Mouse (Mus musculus): Measurements from ENCODE around the gene Nedd1. TPM values are rescaled to one million over a fixed set of nuclear protein-coding genes. Genes with fewer than 3 reads are reported as not detected.

The Nedd1 gene
- 10 to 100 TPM; 12.9 to 13.5 TPM for total RNA-seq (2021)
- long read RNA-seq, experiment 1, transcript Nedd1-201 (15 exons, 3,534 nt), result major isoform, 25 of 34 reads
- long read RNA-seq, experiment 1, partial matches to known transcripts, result 2 of 34 reads
- long read RNA-seq, experiment 1, other reads (novel, unspliced or antisense), result 7 of 34 reads
- long read RNA-seq, experiment 2, transcript Nedd1-201 (15 exons, 3,534 nt), result major isoform, 35 of 45 reads
- long read RNA-seq, experiment 2, partial matches to known transcripts, result 2 of 45 reads
- long read RNA-seq, experiment 2, other reads (novel, unspliced or antisense), result 8 of 45 reads

DNA sequence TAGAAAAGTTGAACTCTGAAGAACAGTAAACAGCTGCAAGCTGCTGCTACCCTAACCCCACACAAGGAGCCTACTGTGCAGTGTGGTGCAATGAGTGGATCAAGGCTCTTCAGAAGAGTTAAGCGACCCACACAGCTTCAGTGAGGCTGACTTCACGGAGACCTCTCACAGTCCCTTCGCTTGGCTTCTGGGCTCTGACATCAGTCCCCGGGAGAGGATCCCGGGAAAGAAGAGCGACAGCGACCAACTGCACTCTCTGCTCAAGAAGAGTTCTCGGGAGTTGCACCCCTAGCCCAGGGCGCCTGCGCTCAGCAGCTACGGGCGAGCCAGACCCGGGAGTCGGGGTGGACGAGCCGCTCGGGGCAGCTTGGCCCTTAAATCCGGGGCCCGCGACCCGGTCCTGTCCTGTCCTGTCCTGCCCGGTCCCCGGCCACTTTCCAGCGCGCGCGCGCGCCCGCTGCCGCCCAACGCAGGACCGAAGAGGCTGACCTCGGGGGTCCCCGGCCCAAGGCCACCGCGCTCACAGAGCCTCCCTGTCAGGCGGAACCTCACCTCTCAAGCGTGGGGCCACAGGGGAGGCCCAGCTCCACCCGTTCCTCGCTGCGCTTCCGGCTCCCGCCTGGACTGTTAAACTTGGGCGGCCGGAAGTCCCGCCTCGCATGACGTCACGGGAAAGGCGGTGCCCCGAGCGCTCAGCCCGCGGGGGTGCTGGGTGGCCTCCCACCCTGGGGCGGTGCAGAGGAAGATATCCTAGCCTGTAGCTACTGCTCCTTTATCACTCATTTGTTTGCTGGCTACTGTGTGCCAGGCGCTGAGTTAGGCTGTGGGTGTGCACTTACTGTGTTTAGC is at the start of gene Nedd1:
Gene Nedd1, minus strand, starts transcription at position 650 of the 849 bp plus-strand sequence.
- DNase-seq, result peak; percentile 95

DNA sequence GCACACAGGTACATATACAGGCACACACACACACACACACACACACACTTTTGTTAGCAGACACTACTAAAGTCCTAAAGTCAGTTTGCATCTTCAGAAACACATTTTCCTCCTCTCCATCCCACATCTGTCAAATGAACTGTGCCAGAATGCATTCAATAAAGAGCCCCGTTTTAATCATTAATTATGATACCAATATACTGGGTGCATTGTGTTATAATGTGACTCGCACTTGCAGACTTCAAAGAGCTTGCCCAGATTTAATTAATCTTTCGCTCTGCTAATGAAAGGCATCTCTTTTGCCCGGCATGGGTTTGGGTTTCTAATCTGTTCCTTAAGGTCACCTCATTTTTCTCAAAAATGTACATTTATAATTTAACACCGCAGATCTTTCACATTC is 32.1 kb upstream of the Nedd1 start:
- DNase-seq, result no peak

DNA sequence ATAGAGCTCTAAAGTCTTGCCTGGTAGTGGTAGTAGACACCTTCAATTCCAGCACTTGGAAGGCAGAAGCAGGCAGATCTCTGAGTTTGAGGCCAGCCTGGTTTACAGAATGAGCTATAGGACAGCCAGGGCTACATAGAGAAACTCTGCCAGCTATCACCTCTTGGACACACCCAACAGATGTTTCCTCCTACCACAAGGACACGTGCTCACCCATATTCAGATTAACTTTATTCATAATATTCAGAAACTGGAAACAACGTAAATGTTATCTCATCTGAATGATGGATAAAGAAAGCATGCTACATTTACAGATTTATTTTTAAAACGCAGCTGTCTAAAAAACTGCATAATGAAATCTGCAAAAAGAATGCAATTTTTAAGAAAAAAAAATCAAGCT is 8.1 kb upstream of the Nedd1 start:
- no peak for DNase-seq

DNA sequence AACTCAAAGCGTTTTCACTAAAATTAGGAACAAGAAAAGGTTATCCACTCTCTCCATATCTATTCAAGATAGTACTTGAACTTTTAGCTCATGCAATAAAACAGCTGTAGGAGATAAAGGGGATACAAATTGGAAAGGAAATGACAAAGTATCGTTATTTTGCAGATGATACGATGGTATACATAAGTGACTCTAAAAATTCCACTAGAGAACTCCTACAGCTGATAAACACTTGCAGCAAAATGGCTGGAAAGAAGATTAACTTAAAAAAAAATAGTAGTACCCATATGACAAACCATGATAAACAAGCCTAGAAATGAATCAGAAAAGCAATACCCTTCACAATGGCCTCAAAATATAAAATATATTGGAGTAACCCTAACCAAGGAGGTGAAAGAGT is 6.5 kb upstream of the Nedd1 start:
- no peak for DNase-seq

DNA sequence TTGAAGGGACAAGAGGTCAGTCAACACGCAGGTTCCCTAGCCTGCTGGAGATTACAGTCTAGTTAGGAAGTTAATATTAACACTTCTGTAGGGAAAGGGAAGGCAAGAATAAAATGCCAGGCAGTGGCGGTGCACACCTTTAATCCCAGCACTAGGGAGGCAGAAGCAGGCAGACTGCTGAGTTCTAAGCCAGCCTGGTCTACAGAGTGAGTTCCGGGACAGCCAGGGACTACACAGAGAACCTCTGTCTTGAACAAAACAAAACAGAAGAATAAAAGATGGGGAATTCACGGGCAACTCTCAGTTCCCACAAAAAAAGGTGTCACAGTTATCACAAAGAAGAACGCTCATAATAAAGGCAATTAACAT is 384 bp upstream of the Nedd1 start:
- DNase-seq, result no peak

DNA sequence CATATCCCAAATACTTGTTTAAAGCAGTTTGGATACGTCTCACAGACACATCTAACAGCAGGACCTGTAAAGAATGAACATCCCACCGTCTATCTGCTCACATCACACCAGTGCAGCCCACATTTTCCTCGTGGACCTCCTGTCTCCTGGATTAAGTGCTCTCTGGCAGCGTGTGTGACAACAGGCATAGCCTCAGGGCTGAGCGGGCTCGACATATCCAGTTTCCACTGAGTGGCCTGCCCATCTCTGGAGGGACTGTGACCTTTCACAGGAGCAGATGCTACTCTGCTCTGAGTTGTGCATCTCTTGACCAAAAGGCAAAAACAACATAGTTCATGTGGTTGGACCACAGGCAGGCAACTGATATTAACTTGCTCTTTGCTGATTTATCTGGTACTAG is 23.2 kb downstream of the Nedd1 start:
- no peak for DNase-seq

DNA sequence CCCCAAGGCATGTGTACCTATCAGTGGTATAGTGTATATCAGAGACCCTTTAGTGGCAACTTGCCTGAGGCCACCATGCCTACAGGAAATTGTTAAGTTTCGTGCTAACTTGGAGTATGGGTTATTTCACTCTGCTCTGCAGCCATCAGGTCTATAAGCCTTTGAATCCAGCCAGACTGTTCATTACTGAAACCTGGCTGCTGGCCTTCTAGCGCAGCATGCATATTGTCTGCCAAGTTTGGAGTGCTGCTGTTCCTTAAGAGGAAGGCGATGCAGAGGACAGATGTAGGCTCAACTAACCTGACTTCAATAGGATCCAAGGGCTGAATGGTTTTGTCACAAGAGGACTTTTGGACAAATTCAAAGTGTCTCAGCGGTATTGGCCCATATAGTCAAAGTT is 47.2 kb downstream of the Nedd1 start:
- no peak for DNase-seq

DNA sequence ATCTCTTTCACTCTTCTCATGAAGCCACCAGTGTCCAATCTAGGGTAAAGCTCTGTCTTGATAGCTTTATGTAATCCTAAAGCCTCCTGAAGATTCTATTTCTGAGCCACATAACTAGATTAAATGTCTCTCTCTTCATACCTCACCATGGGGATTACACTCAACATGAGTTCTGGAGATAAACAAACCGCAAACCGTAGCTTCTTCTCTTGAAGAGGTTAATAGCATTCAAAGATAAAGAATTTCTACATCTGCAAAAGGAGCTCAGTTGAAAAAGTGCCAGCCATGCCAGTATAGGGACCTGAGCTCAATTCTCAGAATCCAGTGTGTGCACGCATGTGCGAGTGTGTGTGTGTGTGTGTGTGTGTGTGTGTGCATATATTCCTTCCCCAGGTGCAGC is 50.3 kb downstream of the Nedd1 start:
- no peak for DNase-seq

DNA sequence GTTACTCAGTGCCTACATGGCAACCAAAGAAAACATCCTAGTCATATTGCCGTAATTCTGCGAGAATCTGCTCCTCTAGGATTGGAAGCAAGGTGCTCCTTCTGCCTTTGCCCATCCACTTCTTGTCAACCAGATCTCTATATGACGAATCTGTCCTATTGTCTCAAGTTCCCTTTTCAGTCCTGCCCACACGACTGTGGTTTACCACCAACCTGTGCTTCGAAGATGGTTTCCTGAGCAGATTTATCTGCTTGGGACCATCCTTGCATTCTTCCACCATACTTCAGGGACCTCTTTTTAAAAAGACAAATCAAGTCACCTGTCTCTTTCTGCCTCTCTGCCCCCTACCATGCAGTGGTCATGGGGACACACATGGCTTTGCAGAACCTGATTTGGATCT is 56.9 kb downstream of the Nedd1 start:
- no peak for DNase-seq

DNA sequence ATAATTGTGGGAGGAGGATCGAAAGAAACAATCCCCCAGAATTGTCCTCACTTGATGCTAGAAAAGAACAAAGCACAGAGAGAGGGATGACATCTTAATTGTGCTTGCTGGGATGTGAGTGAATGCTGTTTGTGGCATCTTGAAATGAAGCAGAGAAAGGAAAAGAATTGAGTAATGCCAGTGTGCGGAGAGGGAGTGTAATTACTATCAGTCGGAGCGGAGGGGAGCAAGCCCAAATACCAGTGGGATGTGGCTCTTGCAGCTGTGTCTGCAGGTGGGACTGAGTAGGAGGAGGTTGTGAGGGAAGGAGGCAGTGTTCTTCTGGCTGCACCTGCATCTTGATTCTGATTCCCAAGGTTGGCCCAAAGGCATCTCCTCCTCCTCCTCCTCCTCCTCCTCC is 69.0 kb downstream of the Nedd1 start:
- DNase-seq, result no peak

DNA sequence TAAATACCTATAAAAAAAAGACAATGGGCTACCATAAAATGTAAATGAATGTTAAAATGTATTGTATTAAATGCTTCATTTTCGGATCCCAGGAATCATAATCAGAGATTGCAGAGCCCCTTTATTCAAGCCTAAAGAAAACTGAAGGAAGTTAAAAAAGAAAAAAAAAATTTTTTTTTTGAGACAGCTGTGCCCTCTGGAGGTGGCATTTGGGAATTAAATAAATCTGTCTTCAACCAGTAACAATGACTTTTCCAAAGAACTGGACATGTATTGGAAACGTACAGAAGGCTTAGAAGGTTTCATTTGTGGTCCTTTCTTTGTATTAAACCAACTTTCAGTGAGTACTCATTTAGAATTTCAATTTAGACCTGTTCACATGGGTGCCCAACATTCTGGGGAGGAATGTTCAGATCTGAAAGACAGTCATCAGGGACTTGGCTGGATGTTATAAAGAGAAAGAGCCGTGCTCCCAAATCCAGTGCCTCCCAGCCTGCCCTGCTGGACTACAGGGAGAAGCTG is 69.8 kb downstream of the Nedd1 start:
- DNase-seq, result no peak

DNA sequence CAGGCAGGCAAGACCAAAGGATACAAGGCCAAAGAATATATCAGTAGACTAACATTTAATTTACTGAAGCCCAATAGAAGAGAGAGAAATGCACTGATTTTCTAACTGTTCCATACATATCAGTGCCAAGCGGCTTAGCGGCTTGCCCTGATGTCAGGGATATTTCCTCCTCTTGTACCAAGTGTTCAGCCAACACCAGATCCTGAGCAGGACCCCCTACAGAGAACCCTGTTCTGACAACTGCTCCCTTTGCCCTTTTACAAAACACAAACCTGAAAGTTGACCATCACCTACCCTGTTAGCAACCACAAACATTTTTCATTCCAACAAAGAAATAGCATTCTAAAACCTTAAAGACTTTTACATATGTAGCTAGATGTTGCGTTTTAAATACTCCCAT is 71.0 kb downstream of the Nedd1 start:
- DNase-seq, result no peak

DNA sequence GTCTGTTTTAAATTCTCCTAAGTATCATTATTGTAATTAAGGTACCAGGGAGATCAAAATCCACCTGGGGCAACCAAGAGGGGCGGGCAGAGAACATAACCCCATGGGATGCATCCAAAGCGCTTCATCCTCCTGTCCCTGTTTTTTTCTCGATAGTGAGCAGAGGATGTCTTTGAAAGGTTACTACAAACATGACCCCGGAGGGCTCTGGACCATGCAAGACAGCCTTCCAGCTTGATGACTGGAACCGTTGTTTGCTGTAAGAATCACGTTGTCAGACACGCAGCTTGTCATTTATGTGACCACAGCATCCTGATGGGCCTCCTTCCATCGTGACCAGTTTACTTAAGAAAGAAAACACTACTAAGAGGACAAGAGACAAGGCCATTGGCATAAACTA is 73.1 kb downstream of the Nedd1 start:
- DNase-seq, result no peak

DNA sequence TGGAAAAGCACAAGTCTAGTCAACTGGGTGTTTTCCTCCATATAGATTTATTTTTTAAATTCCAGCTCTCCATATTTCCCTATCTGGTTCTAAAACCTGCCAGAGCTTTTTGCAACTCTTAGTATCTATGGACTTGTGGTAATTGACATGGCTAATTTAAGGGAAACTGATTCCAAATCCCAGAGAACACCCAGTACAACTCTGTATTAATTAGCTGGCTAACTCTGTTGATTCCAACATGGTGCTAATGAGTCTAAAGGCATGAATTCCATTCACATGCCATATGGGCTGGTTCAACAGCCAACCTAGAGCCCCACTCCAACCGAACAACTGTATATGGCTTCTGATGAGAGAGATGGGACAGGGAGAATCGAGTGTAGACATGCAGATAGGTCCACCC is 74.5 kb downstream of the Nedd1 start:
- no peak for DNase-seq

DNA sequence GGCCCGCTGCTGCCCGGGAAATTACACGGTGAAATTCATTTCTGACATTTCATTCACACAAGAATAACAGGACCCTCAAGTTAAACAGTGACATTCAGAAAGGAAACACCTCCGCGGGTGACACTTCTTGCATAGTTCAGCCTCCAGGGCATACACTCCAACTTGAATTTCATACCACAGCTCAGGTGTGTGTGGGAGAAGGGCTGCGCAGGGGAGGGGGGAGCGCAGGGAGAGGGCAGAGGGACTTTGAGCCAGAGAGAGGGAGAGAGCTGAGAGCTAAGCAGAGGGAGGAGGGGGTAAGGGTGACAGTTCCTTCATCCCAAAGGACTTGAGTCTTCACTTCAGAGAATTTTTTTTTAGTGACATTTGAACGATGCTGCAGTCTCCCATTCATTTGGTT is 78.2 kb downstream of the Nedd1 start:
- no peak for DNase-seq

DNA sequence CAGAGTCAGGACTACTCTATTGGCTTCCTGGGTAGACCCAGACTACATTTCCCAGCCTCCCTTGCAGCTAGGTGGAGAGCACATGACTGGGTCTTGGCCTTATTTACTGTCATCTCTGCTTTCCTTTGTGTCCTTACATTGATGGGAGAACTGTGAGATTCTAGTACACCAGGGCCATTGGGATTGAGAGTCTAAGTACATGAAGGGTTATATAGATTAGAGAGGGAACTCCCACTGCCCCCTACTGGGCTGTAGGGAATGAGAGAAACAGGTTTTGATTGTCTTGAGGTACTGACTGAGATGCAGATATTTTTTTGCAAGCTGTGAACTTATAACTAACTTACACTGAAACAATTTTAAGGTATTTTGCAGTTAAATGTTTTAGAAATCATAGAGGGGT is 81.2 kb downstream of the Nedd1 start:
- DNase-seq, result no peak
